Mouse (Mus musculus): ENCODE data around the gene Srgap3. TPM values are rescaled to one million over a fixed set of nuclear protein-coding genes. Genes with fewer than 3 reads are reported as not detected.

Srgap3 gene
- polyA plus RNA-seq, 1 experiment from 2014 or later, result 0.50 TPM

- 34% methylated on average over 6 of the region's 6 CpGs for WGBS
- Histone ChIP-seq H3K36me3 (ENCODE audit: control insufficient read depth, insufficient read depth) (no peaks in the 10 kb centered on the region), H3K4me2 (replicated peaks; ENCODE audit: low read depth) (no peak overlapping the region), H3K4me1 (replicated peaks; ENCODE audit: control insufficient read depth, insufficient read depth, low read length) (no peaks in the 10 kb centered on the region), H3K27me3 (replicated peaks; ENCODE audit: control insufficient read depth, insufficient read depth, low read length) (no peaks in the 10 kb centered on the region), H3K4me3 (ENCODE audit: low read depth, low read length) (no peak overlapping the region), H3K9me3 (ENCODE audit: control insufficient read depth) (no peaks in the 10 kb centered on the region), H3K9ac (ENCODE audit: low read depth, low read length) (no peak overlapping the region), H3K27ac (ENCODE audit: low read depth, low read length) (no peak overlapping the region)
- ATAC-seq, result no peak
- no peak for TF ChIP-seq CTCF (IDR thresholded peaks at IDR 0.05; ENCODE audit: low read depth)
These were observed 113.3 kb downstream of the Srgap3 start for GRCm38 (mm10) chr6:112833763-112834162.

GRCm38 (mm10) chr6:112829196-112829595 lies 117.9 kb downstream of the Srgap3 start:
- 66% methylated on average over 12 of the region's 12 CpGs for WGBS
- no peak overlapping the region for H3K4me2 ChIP-seq (replicated peaks; ENCODE audit: low read depth)
- ATAC-seq, result no peak
- H3K27me3 ChIP-seq (replicated peaks; ENCODE audit: control insufficient read depth, insufficient read depth, low read length), result no peaks in the 10 kb centered on the region
- H3K4me3 ChIP-seq (ENCODE audit: low read depth, low read length), result no peak overlapping the region
- TF ChIP-seq CTCF (IDR thresholded peaks at IDR 0.05; ENCODE audit: low read depth), result no peak
- H3K4me1 ChIP-seq (replicated peaks; ENCODE audit: control insufficient read depth, insufficient read depth, low read length), result no peaks in the 10 kb centered on the region
- no peak overlapping the region for H3K27ac ChIP-seq (ENCODE audit: low read depth, low read length)
- no peak overlapping the region for H3K9ac ChIP-seq (ENCODE audit: low read depth, low read length)
- no peaks in the 10 kb centered on the region for H3K9me3 ChIP-seq (ENCODE audit: control insufficient read depth)
- H3K36me3 ChIP-seq (ENCODE audit: control insufficient read depth, insufficient read depth), result no peaks in the 10 kb centered on the region

GRCm38 (mm10) chr6:112828420-112828819 lies 118.6 kb downstream of the Srgap3 start:
- Histone ChIP-seq H3K36me3 (ENCODE audit: control insufficient read depth, insufficient read depth) (no peaks in the 10 kb centered on the region), H3K4me1 (replicated peaks; ENCODE audit: control insufficient read depth, insufficient read depth, low read length) (no peaks in the 10 kb centered on the region), H3K27ac (ENCODE audit: low read depth, low read length) (no peak overlapping the region), H3K27me3 (replicated peaks; ENCODE audit: control insufficient read depth, insufficient read depth, low read length) (no peaks in the 10 kb centered on the region), H3K9me3 (ENCODE audit: control insufficient read depth) (no peaks in the 10 kb centered on the region), H3K9ac (ENCODE audit: low read depth, low read length) (no peak overlapping the region), H3K4me3 (ENCODE audit: low read depth, low read length) (no peak overlapping the region), H3K4me2 (replicated peaks; ENCODE audit: low read depth) (no peak overlapping the region)
- 87% methylated on average over 5 of the region's 5 CpGs for WGBS
- no peak for ATAC-seq
- no peak for TF ChIP-seq CTCF (IDR thresholded peaks at IDR 0.05; ENCODE audit: low read depth)

- Histone ChIP-seq H3K4me2 (replicated peaks; ENCODE audit: low read depth) (no peak overlapping the region), H3K9ac (ENCODE audit: low read depth, low read length) (no peak overlapping the region), H3K27ac (ENCODE audit: low read depth, low read length) (no peak overlapping the region), H3K27me3 (replicated peaks; ENCODE audit: control insufficient read depth, insufficient read depth, low read length) (no peaks in the 10 kb centered on the region), H3K36me3 (ENCODE audit: control insufficient read depth, insufficient read depth) (no peaks in the 10 kb centered on the region), H3K4me3 (ENCODE audit: low read depth, low read length) (no peak overlapping the region), H3K9me3 (ENCODE audit: control insufficient read depth) (no peaks in the 10 kb centered on the region), H3K4me1 (replicated peaks; ENCODE audit: control insufficient read depth, insufficient read depth, low read length) (no peaks in the 10 kb centered on the region)
- TF ChIP-seq CTCF (IDR thresholded peaks at IDR 0.05; ENCODE audit: low read depth), result no peak
- ATAC-seq, result no peak
- 91% methylated on average over 6 of the region's 6 CpGs for WGBS
These were observed 121.4 kb downstream of the Srgap3 start for GRCm38 (mm10) chr6:112825657-112826056.

GRCm38 (mm10) chr6:112823096-112823495 lies 124.0 kb downstream of the Srgap3 start:
- ATAC-seq, result no peak
- H3K27ac ChIP-seq (ENCODE audit: low read depth, low read length), result no peak overlapping the region
- H3K27me3 ChIP-seq (replicated peaks; ENCODE audit: control insufficient read depth, insufficient read depth, low read length), result no peaks in the 10 kb centered on the region
- no peak overlapping the region for H3K9ac ChIP-seq (ENCODE audit: low read depth, low read length)
- no peak overlapping the region for H3K4me3 ChIP-seq (ENCODE audit: low read depth, low read length)
- H3K36me3 ChIP-seq (ENCODE audit: control insufficient read depth, insufficient read depth), result no peaks in the 10 kb centered on the region
- no peaks in the 10 kb centered on the region for H3K9me3 ChIP-seq (ENCODE audit: control insufficient read depth)
- WGBS, result 85% methylated on average over 6 of the region's 6 CpGs
- H3K4me2 ChIP-seq (replicated peaks; ENCODE audit: low read depth), result no peak overlapping the region
- no peaks in the 10 kb centered on the region for H3K4me1 ChIP-seq (replicated peaks; ENCODE audit: control insufficient read depth, insufficient read depth, low read length)
- TF ChIP-seq CTCF (IDR thresholded peaks at IDR 0.05; ENCODE audit: low read depth), result no peak

GRCm38 (mm10) chr6:112820298-112820992 lies 126.6 kb downstream of the Srgap3 start:
- ATAC-seq, result no peak
- no peak for TF ChIP-seq CTCF (IDR thresholded peaks at IDR 0.05; ENCODE audit: low read depth)

More at GRCm38 (mm10) chr6:112820298-112820992, 126.6 kb downstream of the Srgap3 start:
- H3K27me3 ChIP-seq (replicated peaks; ENCODE audit: control insufficient read depth, insufficient read depth, low read length), result no peaks in the 10 kb centered on the region
- no peak overlapping the region for H3K27ac ChIP-seq (ENCODE audit: low read depth, low read length)
- WGBS, result 81% methylated on average over 8 of the region's 8 CpGs
- H3K4me3 ChIP-seq (ENCODE audit: low read depth, low read length), result no peak overlapping the region
- H3K4me2 ChIP-seq (replicated peaks; ENCODE audit: low read depth), result no peak overlapping the region
- no peak overlapping the region for H3K9ac ChIP-seq (ENCODE audit: low read depth, low read length)
- H3K36me3 ChIP-seq (ENCODE audit: control insufficient read depth, insufficient read depth), result no peaks in the 10 kb centered on the region
- H3K9me3 ChIP-seq (ENCODE audit: control insufficient read depth), result no peaks in the 10 kb centered on the region
- H3K4me1 ChIP-seq (replicated peaks; ENCODE audit: control insufficient read depth, insufficient read depth, low read length), result no peaks in the 10 kb centered on the region; the same call in 1 of the 2 replicates

Data from intestine, postnatal 0 days (tissue).